Mouse (Mus musculus): ENCODE data around the gene Aifm3. TPM values are rescaled to one million over a fixed set of nuclear protein-coding genes. Genes with fewer than 3 reads are reported as not detected.

The Aifm3 gene
- polyA plus RNA-seq, 1 experiment from 2014 or later, result 3.2 TPM

- H3K36me3 ChIP-seq, result peaks cover 29% of the 10 kb centered on the region
- peak; percentile 98 for ATAC-seq (ENCODE audit: low FRiP score, low read depth)
- H3K4me1 ChIP-seq, result peaks cover 15% of the 10 kb centered on the region
- peak within 1 kb of the TSS; percentile 71 for H3K4me2 ChIP-seq (replicated peaks)
- peak within 1 kb of the TSS; percentile 72 for H3K4me3 ChIP-seq
- peak within 1 kb of the TSS; percentile 26; the same call in 1 of the 2 replicates for H3K27ac ChIP-seq
- H3K27me3 ChIP-seq (replicated peaks), result no peaks in the 10 kb centered on the region
- peak within 1 kb of the TSS; percentile 66 for H3K9ac ChIP-seq
- under 1% methylated on average over 50 of the region's 50 CpGs for WGBS
- H3K9me3 ChIP-seq, result no peaks in the 10 kb centered on the region
Observed at GRCm38 (mm10) chr16:17508546-17509239, 19.3 kb downstream of the Aifm3 start, which contains the start of gene Lztr1. Gene Lztr1 (plus strand): TSS chr16:17508688.

- Histone ChIP-seq H3K4me3 (peak overlapping the region; percentile 72), H3K9me3 (no peaks in the 10 kb centered on the region), H3K27ac (no peak overlapping the region), H3K4me2 (replicated peaks) (peak overlapping the region; percentile 71), H3K36me3 (peaks cover 34% of the 10 kb centered on the region), H3K27me3 (replicated peaks) (no peaks in the 10 kb centered on the region), H3K9ac (peak overlapping the region; percentile 66), H3K4me1 (peaks cover 15% of the 10 kb centered on the region)
- peak; percentile 2; the same call in 1 of the 2 replicates for ATAC-seq (ENCODE audit: low FRiP score, low read depth)
- WGBS, result 12% methylated on average over 9 of the region's 9 CpGs
Observed at GRCm38 (mm10) chr16:17509240-17509597, 19.8 kb downstream of the Aifm3 start.

GRCm38 (mm10) chr16:17510143-17510542 lies 20.7 kb downstream of the Aifm3 start:
- 99% methylated on average over 2 of the region's 2 CpGs for WGBS
- Histone ChIP-seq H3K4me3 (no peak overlapping the region; the same call in 1 of the 2 replicates), H3K9ac (no peak overlapping the region), H3K9me3 (no peaks in the 10 kb centered on the region), H3K4me2 (replicated peaks) (peak overlapping the region; percentile 71), H3K36me3 (peaks cover 42% of the 10 kb centered on the region), H3K27me3 (replicated peaks) (no peaks in the 10 kb centered on the region), H3K27ac (no peak overlapping the region), H3K4me1 (peaks cover 15% of the 10 kb centered on the region)
- no peak for ATAC-seq (ENCODE audit: low FRiP score, low read depth)

- H3K9me3 ChIP-seq, result no peaks in the 10 kb centered on the region
- H3K9ac ChIP-seq, result no peak overlapping the region
- H3K36me3 ChIP-seq, result peaks cover 46% of the 10 kb centered on the region
- H3K4me3 ChIP-seq, result no peak overlapping the region
- ATAC-seq (ENCODE audit: low FRiP score, low read depth), result no peak
- peak overlapping the region; percentile 71; the same call in 1 of the 2 replicates for H3K4me2 ChIP-seq (replicated peaks)
- peaks cover 15% of the 10 kb centered on the region for H3K4me1 ChIP-seq
- no peaks in the 10 kb centered on the region for H3K27me3 ChIP-seq (replicated peaks)
- 90% methylated on average over 2 of the region's 2 CpGs for WGBS
- H3K27ac ChIP-seq, result no peak overlapping the region
Observed at GRCm38 (mm10) chr16:17510686-17511085, 21.3 kb downstream of the Aifm3 start.

- no peaks in the 10 kb centered on the region for H3K27me3 ChIP-seq (replicated peaks)
- 93% methylated on average over 4 of the region's 4 CpGs for WGBS
- no peak overlapping the region for H3K9ac ChIP-seq
- H3K9me3 ChIP-seq, result no peaks in the 10 kb centered on the region
- H3K27ac ChIP-seq, result no peak overlapping the region
- H3K4me1 ChIP-seq, result peaks cover 15% of the 10 kb centered on the region
- no peak overlapping the region for H3K4me2 ChIP-seq (replicated peaks)
- ATAC-seq (ENCODE audit: low FRiP score, low read depth), result no peak
- H3K36me3 ChIP-seq, result peaks cover 53% of the 10 kb centered on the region
- no peak overlapping the region for H3K4me3 ChIP-seq
Observed at GRCm38 (mm10) chr16:17511431-17511830, 22.0 kb downstream of the Aifm3 start.

- H3K27me3 ChIP-seq (replicated peaks), result no peaks in the 10 kb centered on the region
- H3K4me3 ChIP-seq, result no peak overlapping the region
- no peak overlapping the region for H3K27ac ChIP-seq
- no peaks in the 10 kb centered on the region for H3K9me3 ChIP-seq
- H3K36me3 ChIP-seq, result peaks cover 95% of the 10 kb centered on the region
- no peaks in the 10 kb centered on the region for H3K4me1 ChIP-seq
- WGBS, result 86% methylated on average over 2 of the region's 2 CpGs
- no peak overlapping the region for H3K9ac ChIP-seq
- no peak for ATAC-seq (ENCODE audit: low FRiP score, low read depth)
- H3K4me2 ChIP-seq (replicated peaks), result no peak overlapping the region
Observed at GRCm38 (mm10) chr16:17518910-17519309, 29.5 kb downstream of the Aifm3 start.

- H3K9ac ChIP-seq, result no peak overlapping the region
- no peak overlapping the region for H3K4me3 ChIP-seq
- WGBS, result 94% methylated on average over 11 of the region's 11 CpGs
- H3K9me3 ChIP-seq, result no peaks in the 10 kb centered on the region
- H3K4me2 ChIP-seq (replicated peaks), result no peak overlapping the region
- no peak overlapping the region for H3K27ac ChIP-seq
- H3K27me3 ChIP-seq (replicated peaks), result no peaks in the 10 kb centered on the region
- H3K36me3 ChIP-seq, result peaks cover 95% of the 10 kb centered on the region
- ATAC-seq (ENCODE audit: low FRiP score, low read depth), result no peak
- no peaks in the 10 kb centered on the region for H3K4me1 ChIP-seq
Observed at GRCm38 (mm10) chr16:17524156-17524555, 34.7 kb downstream of the Aifm3 start.

- H3K9me3 ChIP-seq, result no peaks in the 10 kb centered on the region
- 93% methylated on average over 3 of the region's 3 CpGs for WGBS
- H3K4me3 ChIP-seq, result no peak overlapping the region
- H3K4me1 ChIP-seq, result peaks cover 10% of the 10 kb centered on the region
- H3K36me3 ChIP-seq, result peaks cover 81% of the 10 kb centered on the region
- H3K4me2 ChIP-seq (replicated peaks), result no peak overlapping the region
- H3K27ac ChIP-seq, result no peak overlapping the region
- no peaks in the 10 kb centered on the region for H3K27me3 ChIP-seq (replicated peaks)
- H3K9ac ChIP-seq, result no peak overlapping the region
- no peak for ATAC-seq (ENCODE audit: low FRiP score, low read depth)
Observed at GRCm38 (mm10) chr16:17525524-17525923, 36.1 kb downstream of the Aifm3 start.

- no peak overlapping the region for H3K4me2 ChIP-seq (replicated peaks)
- H3K4me1 ChIP-seq, result peaks cover 10% of the 10 kb centered on the region
- no peaks in the 10 kb centered on the region for H3K9me3 ChIP-seq
- H3K36me3 ChIP-seq, result peaks cover 74% of the 10 kb centered on the region
- H3K27ac ChIP-seq, result no peak overlapping the region
- WGBS, result 91% methylated on average over 6 of the region's 6 CpGs
- no peak overlapping the region for H3K4me3 ChIP-seq
- no peak overlapping the region for H3K9ac ChIP-seq
- ATAC-seq (ENCODE audit: low FRiP score, low read depth), result no peak
- no peaks in the 10 kb centered on the region for H3K27me3 ChIP-seq (replicated peaks)
Observed at GRCm38 (mm10) chr16:17526223-17526622, 36.8 kb downstream of the Aifm3 start.

GRCm38 (mm10) chr16:17527606-17528005 lies 38.2 kb downstream of the Aifm3 start:
- no peaks in the 10 kb centered on the region for H3K9me3 ChIP-seq
- no peak overlapping the region for H3K9ac ChIP-seq
- H3K27ac ChIP-seq, result no peak overlapping the region
- no peak overlapping the region for H3K4me3 ChIP-seq
- no peak for ATAC-seq (ENCODE audit: low FRiP score, low read depth)
- no peak overlapping the region for H3K4me2 ChIP-seq (replicated peaks)
- H3K4me1 ChIP-seq, result peaks cover 16% of the 10 kb centered on the region
- H3K36me3 ChIP-seq, result peaks cover 60% of the 10 kb centered on the region
- no peaks in the 10 kb centered on the region for H3K27me3 ChIP-seq (replicated peaks)

- Histone ChIP-seq H3K4me3 (no peak overlapping the region), H3K27ac (no peak overlapping the region), H3K27me3 (replicated peaks) (no peaks in the 10 kb centered on the region), H3K4me1 (peaks cover 16% of the 10 kb centered on the region), H3K9ac (no peak overlapping the region), H3K9me3 (no peaks in the 10 kb centered on the region), H3K4me2 (replicated peaks) (no peak overlapping the region), H3K36me3 (peaks cover 54% of the 10 kb centered on the region)
- no peak for ATAC-seq (ENCODE audit: low FRiP score, low read depth)
- WGBS, result 86% methylated on average over 13 of the region's 13 CpGs
Observed at GRCm38 (mm10) chr16:17528276-17528675, 38.9 kb downstream of the Aifm3 start.

GRCm38 (mm10) chr16:17529981-17530586 lies 40.7 kb downstream of the Aifm3 start:
- Histone ChIP-seq H3K27ac (peak overlapping the region; percentile 72), H3K9ac (peak overlapping the region; percentile 79), H3K4me3 (peak overlapping the region; percentile 60), H3K27me3 (replicated peaks) (no peaks in the 10 kb centered on the region), H3K4me1 (peaks cover 16% of the 10 kb centered on the region), H3K4me2 (replicated peaks) (peak overlapping the region; percentile 84), H3K9me3 (no peaks in the 10 kb centered on the region), H3K36me3 (peaks cover 38% of the 10 kb centered on the region)
- ATAC-seq (ENCODE audit: low FRiP score, low read depth), result peak; percentile 38
- 19% methylated on average over 17 of the region's 17 CpGs for WGBS

Data from neural tube, embryonic 12.5 days (tissue).